In genomic region chr12:83475419-83475818, GRCm38 (mm10) we compare ENCODE assay signal across 22 mouse cellular contexts. TPM values are rescaled to one million over a fixed set of nuclear protein-coding genes. Genes with fewer than 3 reads are reported as not detected.
A peak's percentile ranks its signal among the peaks of the same experiment; 100 is the strongest.
DNase-seq lines count a peak whose midpoint lies in the region; ATAC-seq and TF ChIP-seq lines count a peak whose summit lies in the region.
"Had no signal": no experiment of that assay in that cellular context is flagged by ENCODE, and none has a peak within 500 bp of the region (broad histone marks: within the 10 kb centered on the region; RNA-seq: fewer than 3 reads in every experiment).

No protein-coding gene starts in this region.

- peak overlapping the region; percentile 88; the same call in 1 of the 2 replicates for H3K27ac ChIP-seq in gastrocnemius, adult 2 months
- H3K27ac ChIP-seq in hindbrain, embryonic 14.5 days = 0 out of 2 replicates have a peak overlapping the region, but pooled peaks have one; percentile 43
- H3K27ac ChIP-seq in hindbrain, embryonic 11.5 days (ENCODE audit: low read depth, low read length) = no peak overlapping the region
- 0 out of 2 replicates have a peak overlapping the region, but pooled peaks have one; percentile 41 for H3K27ac ChIP-seq in midbrain, embryonic 14.5 days (replicated peaks; ENCODE audit: low read depth, low read length)
- no peak overlapping the region for H3K27ac ChIP-seq in midbrain, postnatal 0 days (ENCODE audit: low read depth, low read length)
- H3K27ac ChIP-seq: embryonic facial prominence, embryonic 12.5 days; forebrain, embryonic 15.5 days; heart, adult 2 months; hindbrain, embryonic 15.5 days had no signal

- H3K4me1 ChIP-seq in hindbrain, embryonic 14.5 days (replicated peaks; ENCODE audit: control insufficient read depth, insufficient read depth, low read length) = peaks cover 27% of the 10 kb centered on the region
- H3K4me1 ChIP-seq in hindbrain, embryonic 11.5 days (replicated peaks; ENCODE audit: control insufficient read depth, insufficient read depth, low read length) = no peaks in the 10 kb centered on the region
- peaks cover 27% of the 10 kb centered on the region; the same call in 1 of the 2 replicates for H3K4me1 ChIP-seq in midbrain, embryonic 14.5 days (ENCODE audit: control insufficient read depth, insufficient read depth, low read length)
- 0 out of 2 replicates have a peak, but pooled peaks cover 2% of the 10 kb centered on the region for H3K4me1 ChIP-seq in midbrain, postnatal 0 days (ENCODE audit: insufficient read depth, low read length)
- H3K4me1 ChIP-seq: embryonic facial prominence, embryonic 12.5 days had no signal

- 15% methylated on average over 6 of the region's 6 CpGs for WGBS in hindbrain, embryonic 14.5 days
- 51% methylated on average over 6 of the region's 6 CpGs for WGBS in hindbrain, embryonic 11.5 days
- 25% methylated on average over 6 of the region's 6 CpGs for WGBS in midbrain, embryonic 14.5 days
- WGBS in midbrain, postnatal 0 days = 28% methylated on average over 6 of the region's 6 CpGs

- no peaks in the 10 kb centered on the region for H3K36me3 ChIP-seq in hindbrain, embryonic 14.5 days (replicated peaks; ENCODE audit: control insufficient read depth, insufficient read depth)
- no peaks in the 10 kb centered on the region for H3K36me3 ChIP-seq in hindbrain, embryonic 11.5 days (ENCODE audit: control insufficient read depth, insufficient read depth, low read length)
- H3K36me3 ChIP-seq in midbrain, embryonic 14.5 days (ENCODE audit: control insufficient read depth, insufficient read depth, low read length) = no peaks in the 10 kb centered on the region
- no peaks in the 10 kb centered on the region for H3K36me3 ChIP-seq in midbrain, postnatal 0 days (ENCODE audit: insufficient read depth, low read length)
- H3K36me3 ChIP-seq: embryonic facial prominence, embryonic 12.5 days; forebrain, embryonic 15.5 days; hindbrain, embryonic 15.5 days had no signal

- ATAC-seq in hindbrain, embryonic 14.5 days (ENCODE audit: low FRiP score) = no peak
- no peak for ATAC-seq in hindbrain, embryonic 11.5 days (ENCODE audit: low FRiP score)
- no peak for ATAC-seq in midbrain, embryonic 14.5 days (ENCODE audit: low FRiP score, low TSS enrichment)
- no peak for ATAC-seq in midbrain, postnatal 0 days (ENCODE audit: low FRiP score)
- ATAC-seq: CD4-positive, CD25-positive, alpha-beta regulatory T cell, adult 4 months had no signal

- no peak for TF ChIP-seq POLR2A in brain, embryonic 14.5 days (IDR thresholded peaks at IDR 0.05; ENCODE audit: borderline replicate concordance, extremely low read depth, insufficient read depth, insufficient read length, poor library complexity, severe bottlenecking)

- H3K27me3 ChIP-seq in hindbrain, embryonic 14.5 days (ENCODE audit: control insufficient read depth, insufficient read depth, low read length) = no peaks in the 10 kb centered on the region
- no peaks in the 10 kb centered on the region for H3K27me3 ChIP-seq in hindbrain, embryonic 11.5 days (ENCODE audit: control insufficient read depth, insufficient read depth, low read length)
- no peaks in the 10 kb centered on the region for H3K27me3 ChIP-seq in midbrain, embryonic 14.5 days (ENCODE audit: control insufficient read depth, insufficient read depth, low read length)
- no peaks in the 10 kb centered on the region for H3K27me3 ChIP-seq in midbrain, postnatal 0 days (ENCODE audit: insufficient read depth, low read length)
- H3K27me3 ChIP-seq: forebrain, embryonic 15.5 days; heart, embryonic 12.5 days had no signal

- TF ChIP-seq CTCF in gastrocnemius, adult 2 months (IDR thresholded peaks at IDR 0.05) = no peak
- no peak for TF ChIP-seq CTCF in midbrain, postnatal 0 days (IDR thresholded peaks at IDR 0.05)
- no peak for TF ChIP-seq CTCF in brain, embryonic 14.5 days (IDR thresholded peaks at IDR 0.05; ENCODE audit: borderline replicate concordance, extremely low read depth, insufficient read depth, insufficient read length)

- H3K9ac ChIP-seq in hindbrain, embryonic 14.5 days = no peak overlapping the region
- no peak overlapping the region for H3K9ac ChIP-seq in hindbrain, embryonic 11.5 days (ENCODE audit: low read depth, low read length)
- no peak overlapping the region for H3K9ac ChIP-seq in midbrain, embryonic 14.5 days (replicated peaks; ENCODE audit: low read length)
- H3K9ac ChIP-seq in midbrain, postnatal 0 days (replicated peaks; ENCODE audit: low read length, poor library complexity, severe bottlenecking) = no peak overlapping the region
- H3K9ac ChIP-seq: embryonic facial prominence, embryonic 12.5 days; forebrain, embryonic 15.5 days; heart, embryonic 12.5 days; hindbrain, embryonic 15.5 days had no signal

- no peak overlapping the region for H3K4me3 ChIP-seq in gastrocnemius, adult 2 months
- H3K4me3 ChIP-seq in hindbrain, embryonic 14.5 days (replicated peaks; ENCODE audit: low read length) = no peak overlapping the region
- H3K4me3 ChIP-seq in hindbrain, embryonic 11.5 days (ENCODE audit: low read depth, low read length) = no peak overlapping the region
- no peak overlapping the region for H3K4me3 ChIP-seq in midbrain, embryonic 14.5 days (replicated peaks; ENCODE audit: low read depth, low read length)
- H3K4me3 ChIP-seq in midbrain, postnatal 0 days (ENCODE audit: low read depth, low read length) = no peak overlapping the region
- H3K4me3 ChIP-seq: embryonic facial prominence, embryonic 12.5 days; forebrain, embryonic 15.5 days; heart, adult 2 months; heart, embryonic 12.5 days; hindbrain, embryonic 15.5 days had no signal

- H3K4me2 ChIP-seq in hindbrain, embryonic 14.5 days (replicated peaks) = peak overlapping the region; percentile 7; the same call in 1 of the 2 replicates
- no peak overlapping the region for H3K4me2 ChIP-seq in hindbrain, embryonic 11.5 days (replicated peaks; ENCODE audit: low read depth, low read length)
- H3K4me2 ChIP-seq in midbrain, embryonic 14.5 days (ENCODE audit: low read length) = peak overlapping the region; percentile 1; the same call in 1 of the 2 replicates
- H3K4me2 ChIP-seq in midbrain, postnatal 0 days (ENCODE audit: low read depth, low read length, poor library complexity, severe bottlenecking) = no peak overlapping the region
- H3K4me2 ChIP-seq: embryonic facial prominence, embryonic 12.5 days; forebrain, embryonic 15.5 days; heart, embryonic 12.5 days; hindbrain, embryonic 15.5 days had no signal

- no peak for DNase-seq in gastrocnemius, adult 2 months
- DNase-seq in gastrocnemius, postnatal 4 days (ENCODE audit: low spot score in 2 of 2) = no peak
- DNase-seq in hindbrain, embryonic 14.5 days (ENCODE audit: low spot score) = no peak
- DNase-seq in hindbrain, embryonic 11.5 days (ENCODE audit: low spot score) = no peak
- DNase-seq in midbrain, embryonic 14.5 days = peak; percentile 51
- no peak for DNase-seq in midbrain, postnatal 0 days (ENCODE audit: low spot score)
- peak; percentile 41 for DNase-seq in brain, embryonic 14.5 days (ENCODE audit: low read depth)
- DNase-seq: adrenal gland, adult 8-10 months; adrenal gland, postnatal 36 days; B cell, adult 2 months; cerebellum, adult 11 months; cerebellum, adult 9-10 months; cerebellum, postnatal 25 days; gastrocnemius, postnatal 10 days; heart, adult 2 months; heart, postnatal 36 days had no signal

- intact Hi-C loops in gastrocnemius, adult 2 months (cut with DNase I) = no loop called here

- H3K9me3 ChIP-seq in hindbrain, embryonic 14.5 days (ENCODE audit: control insufficient read depth, low read length) = no peaks in the 10 kb centered on the region
- H3K9me3 ChIP-seq in hindbrain, embryonic 11.5 days (ENCODE audit: control insufficient read depth, low read length) = no peaks in the 10 kb centered on the region
- no peaks in the 10 kb centered on the region for H3K9me3 ChIP-seq in midbrain, embryonic 14.5 days (ENCODE audit: control insufficient read depth, low read length)
- H3K9me3 ChIP-seq in midbrain, postnatal 0 days (ENCODE audit: low read length) = no peaks in the 10 kb centered on the region
- H3K9me3 ChIP-seq: embryonic facial prominence, embryonic 12.5 days; forebrain, embryonic 15.5 days; G1E; heart, embryonic 12.5 days; hindbrain, embryonic 15.5 days had no signal

RNA-seq across cellular contexts. Expression of gene Dpf3, which starts 12.1 kb away (rescaled TPM):
- 10 to 100 TPM; 22.5 to 26.3 TPM for total RNA-seq in gastrocnemius, adult 2 months (2021)
- 10 to 100 TPM; 15.6 to 19.3 TPM for total RNA-seq in gastrocnemius, postnatal 4 days (2021)
- 23.9 TPM in 2 replicates for polyA plus RNA-seq in hindbrain, embryonic 14.5 days (2014; fragmentation: Nextera tagmentation; extraction: Ambion mirVana)
- 17.0 and 23.5 TPM in 2 replicates for polyA plus RNA-seq in hindbrain, embryonic 11.5 days (2014; fragmentation: Nextera tagmentation; extraction: Ambion mirVana)
- polyA plus RNA-seq in midbrain, embryonic 14.5 days (2014; fragmentation: Nextera tagmentation; extraction: Ambion mirVana) = 28.9 and 30.1 TPM in 2 replicates
- 31.7 and 35.9 TPM in 2 replicates for total RNA-seq in midbrain, postnatal 0 days (2014; rRNA removed)
- polyA plus RNA-seq in midbrain, postnatal 0 days (2015; fragmentation: Nextera tagmentation; extraction: Ambion mirVana) = 10.3 and 14.3 TPM in 2 replicates
- polyA plus RNA-seq in brain, embryonic 14.5 days (2012; rRNA removed) = 8.8 and 20.9 TPM in 2 replicates

RNA-seq across cellular contexts. Expression of gene Dcaf4, which starts 44.8 kb away (rescaled TPM):
- total RNA-seq in gastrocnemius, adult 2 months (2021) = 10 to 100 TPM; 18.0 to 24.5 TPM
- 10 to 100 TPM; 25.5 to 28.4 TPM for total RNA-seq in gastrocnemius, postnatal 4 days (2021)
- 37.3 and 42.7 TPM in 2 replicates for polyA plus RNA-seq in hindbrain, embryonic 14.5 days (2014; fragmentation: Nextera tagmentation; extraction: Ambion mirVana)
- polyA plus RNA-seq in hindbrain, embryonic 11.5 days (2014; fragmentation: Nextera tagmentation; extraction: Ambion mirVana) = 25.0 and 26.5 TPM in 2 replicates
- polyA plus RNA-seq in midbrain, embryonic 14.5 days (2014; fragmentation: Nextera tagmentation; extraction: Ambion mirVana) = 40.8 and 41.4 TPM in 2 replicates
- 38.4 and 48.7 TPM in 2 replicates for total RNA-seq in midbrain, postnatal 0 days (2014; rRNA removed)
- 40.8 and 41.9 TPM in 2 replicates for polyA plus RNA-seq in midbrain, postnatal 0 days (2015; fragmentation: Nextera tagmentation; extraction: Ambion mirVana)
- 51.2 and 57.4 TPM in 2 replicates for polyA plus RNA-seq in brain, embryonic 14.5 days (2012; rRNA removed)

Comparison
In these comparisons a context has a peak if more than half of its experiments do, and no peak if none do; other contexts are left out.
1. DNase-seq: peak in midbrain, embryonic 14.5 days (single experiment) and brain, embryonic 14.5 days (single experiment); none in gastrocnemius, adult 2 months (single experiment), gastrocnemius, postnatal 4 days (0 of 2), hindbrain, embryonic 14.5 days (single experiment), hindbrain, embryonic 11.5 days (single experiment) and midbrain, postnatal 0 days (single experiment).
2. H3K27ac ChIP-seq: peak in gastrocnemius, adult 2 months (single experiment), hindbrain, embryonic 14.5 days (single experiment) and midbrain, embryonic 14.5 days (single experiment); none in hindbrain, embryonic 11.5 days (single experiment) and midbrain, postnatal 0 days (single experiment).
3. H3K4me2 ChIP-seq: peak in hindbrain, embryonic 14.5 days (single experiment) and midbrain, embryonic 14.5 days (single experiment); none in hindbrain, embryonic 11.5 days (single experiment) and midbrain, postnatal 0 days (single experiment).